Mouse (Mus musculus): ENCODE data around the gene Wnt10a.
"Not testable (repeated sequence)": the region's sequence is repeated elsewhere in the genome, so short reads cannot be mapped to it uniquely, and the experiment has no call there.

DNA sequence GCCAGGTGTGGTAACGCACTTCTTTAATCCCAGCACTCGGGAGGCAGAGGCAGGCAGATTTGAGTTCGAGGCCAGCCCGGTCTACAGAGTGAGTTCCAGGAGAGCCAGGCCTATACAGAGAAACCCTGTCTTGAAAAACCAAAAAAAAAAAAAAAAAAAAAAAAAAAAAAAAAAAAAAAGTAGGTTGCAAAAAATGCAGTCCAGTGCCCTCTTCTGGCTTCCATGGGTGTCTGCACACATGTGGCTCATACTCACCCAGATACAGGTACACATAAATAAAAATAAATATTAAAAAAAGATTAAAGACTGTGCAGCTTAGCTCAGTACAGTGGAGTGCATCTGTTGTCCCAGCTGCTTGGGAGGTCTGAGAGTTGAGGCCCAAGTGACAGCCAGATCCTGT is 32.3 kb downstream of the Wnt10a start:
- not testable (repeated sequence) for TF ChIP-seq CTCF, EP300 (IDR thresholded peaks at IDR 0.05; ENCODE audit: low read depth)
